Mouse (Mus musculus) liver, embryonic 16.5 days (tissue): ENCODE results near the gene Farsa. TPM values are rescaled to one million over a fixed set of nuclear protein-coding genes. Genes with fewer than 3 reads are reported as not detected.

Experiments
- ATAC-seq: fragments of 200-750 bp; cut with Nextera tagmentation; 2 replicates; pipeline ENCODE4 v1.8.0; 2017; ENCODE audit warnings: low read depth, mild to moderate bottlenecking, moderate number of reproducible peaks, moderate library complexity
- H3K27ac ChIP-seq: fragments of 300-500 bp; sonication (generic); 2 replicates; pipeline ENCODE4 v1.5.1; 2014; ENCODE audit warnings: mild to moderate bottlenecking, low read length
- H3K27me3 ChIP-seq: fragments of 300-500 bp; sonication (generic); 2 replicates; pipeline ENCODE4 v1.6.1; 2014; ENCODE audit warnings: low read depth, low read length, mixed read lengths; ENCODE audit not compliant: control insufficient read depth, insufficient read depth
- H3K36me3 ChIP-seq: fragments of 300-500 bp; sonication (generic); 2 replicates; pipeline ENCODE4 v1.6.1; 2014; ENCODE audit warnings: mild to moderate bottlenecking; ENCODE audit not compliant: control insufficient read depth, insufficient read depth
- H3K4me1 ChIP-seq: fragments of 300-500 bp; sonication (generic); 2 replicates; pipeline ENCODE4 v1.6.1; 2014; ENCODE audit warnings: low read depth, low read length, mixed read lengths; ENCODE audit not compliant: control insufficient read depth
- H3K4me2 ChIP-seq: fragments of 300-500 bp; sonication (generic); 2 replicates; pipeline ENCODE4 v1.6.1; 2014; ENCODE audit warnings: low read depth, low read length, mixed read lengths
- H3K4me3 ChIP-seq: fragments of 300-500 bp; sonication (generic); 2 replicates; pipeline ENCODE4 v1.5.1; 2014; ENCODE audit warnings: low read depth, mild to moderate bottlenecking, low read length
- H3K9ac ChIP-seq: fragments of 300-500 bp; sonication (generic); 2 replicates; pipeline ENCODE4 v1.6.1; 2014; ENCODE audit warnings: low read depth, low read length
- H3K9me3 ChIP-seq: fragments of 300-500 bp; sonication (generic); replicated peaks from 2 replicates; pipeline ENCODE4 v1.6.1; 2016; ENCODE audit warnings: low read length; ENCODE audit not compliant: control insufficient read depth
- WGBS: fragments of 180-500 bp; shearing (Covaris S2); extraction: QIAGEN DNeasy Blood & Tissue Kit; methylation state at CpG from one replicate; pipeline ENCODE4 v1.1.7; 2014; ENCODE audit not compliant: insufficient replicate concordance; 5-methylcytosine and 5-hydroxymethylcytosine counted together
- polyA plus RNA-seq: library from polyadenylated mRNA; unstranded; fragments of >200 nt; fragmentation: Nextera tagmentation; extraction: Ambion mirVana; gene quantifications from 2 replicates; pipeline ENCODE4 v1.2.1, GENCODE M21; 2015

Gene Farsa
- polyA plus RNA-seq: 52.7 and 53.1 TPM in 2 replicates

GRCm38 (mm10) chr8:84856864-84857441 lies at the start of gene Farsa:
TSS of gene Farsa (plus strand) at chr8:84856989.
- under 1% methylated on average over 39 of the region's 39 CpGs for WGBS
- ATAC-seq: peak; percentile 95

GRCm38 (mm10) chr8:84809109-84809940 lies 47.5 kb upstream of the Farsa start:
- H3K9me3 ChIP-seq: peaks cover 4% of the 10 kb centered on the region; the same call in 1 of the 2 replicates
- 65% methylated on average over 12 of the region's 12 CpGs for WGBS
- no peak for ATAC-seq
- H3K4me2 ChIP-seq: no peak overlapping the region
- H3K27me3 ChIP-seq: peaks cover 30% of the 10 kb centered on the region
- no peaks in the 10 kb centered on the region for H3K36me3 ChIP-seq
- no peak overlapping the region for H3K4me3 ChIP-seq
- peaks cover 11% of the 10 kb centered on the region for H3K4me1 ChIP-seq
- no peak overlapping the region for H3K27ac ChIP-seq
- no peak overlapping the region for H3K9ac ChIP-seq

More at GRCm38 (mm10) chr8:84856864-84857441, at the start of gene Farsa:
- Histone ChIP-seq H3K27ac (peak within 1 kb of the TSS; percentile 90), H3K27me3 (no peaks in the 10 kb centered on the region), H3K4me1 (peaks cover 23% of the 10 kb centered on the region), H3K36me3 (peaks cover 20% of the 10 kb centered on the region), H3K4me2 (peak within 1 kb of the TSS; percentile 87), H3K9me3 (no peaks in the 10 kb centered on the region), H3K4me3 (peak within 1 kb of the TSS; percentile 97), H3K9ac (peak within 1 kb of the TSS; percentile 94)

GRCm38 (mm10) chr8:84809941-84810280 lies 46.9 kb upstream of the Farsa start:
- Histone ChIP-seq H3K4me2 (no peak overlapping the region), H3K27me3 (peaks cover 33% of the 10 kb centered on the region), H3K27ac (no peak overlapping the region), H3K36me3 (no peaks in the 10 kb centered on the region), H3K4me3 (no peak overlapping the region), H3K4me1 (peaks cover 12% of the 10 kb centered on the region), H3K9me3 (peaks cover 4% of the 10 kb centered on the region; the same call in 1 of the 2 replicates), H3K9ac (no peak overlapping the region)
- ATAC-seq: no peak
- WGBS: 75% methylated on average over 5 of the region's 5 CpGs

GRCm38 (mm10) chr8:84810896-84811295 lies 45.9 kb upstream of the Farsa start:
- WGBS: 1% methylated on average over 32 of the region's 32 CpGs
- Histone ChIP-seq H3K27ac (no peak overlapping the region), H3K4me3 (peak overlapping the region; percentile 51), H3K4me1 (peaks cover 20% of the 10 kb centered on the region), H3K4me2 (peak overlapping the region; percentile 79), H3K9ac (peak overlapping the region; percentile 33; the same call in 1 of the 2 replicates), H3K9me3 (peaks cover 2% of the 10 kb centered on the region; the same call in 1 of the 2 replicates), H3K27me3 (peaks cover 25% of the 10 kb centered on the region), H3K36me3 (no peaks in the 10 kb centered on the region)
- peak; percentile 72 for ATAC-seq

GRCm38 (mm10) chr8:84811303-84811702 lies 45.5 kb upstream of the Farsa start:
- H3K9ac ChIP-seq: peak overlapping the region; percentile 33; the same call in 1 of the 2 replicates
- H3K9me3 ChIP-seq: no peaks in the 10 kb centered on the region
- H3K4me2 ChIP-seq: peak overlapping the region; percentile 79
- peaks cover 25% of the 10 kb centered on the region for H3K27me3 ChIP-seq
- 33% methylated on average over 10 of the region's 10 CpGs for WGBS
- H3K4me1 ChIP-seq: peaks cover 20% of the 10 kb centered on the region
- no peak for ATAC-seq
- H3K4me3 ChIP-seq: peak overlapping the region; percentile 51
- H3K36me3 ChIP-seq: no peaks in the 10 kb centered on the region
- no peak overlapping the region for H3K27ac ChIP-seq

- ATAC-seq: no peak
These were observed 43.7 kb upstream of the Farsa start for GRCm38 (mm10) chr8:84813059-84813458.

GRCm38 (mm10) chr8:84813830-84814229 lies 43.0 kb upstream of the Farsa start:
- H3K27ac ChIP-seq: no peak overlapping the region
- H3K27me3 ChIP-seq: peaks cover 25% of the 10 kb centered on the region
- H3K4me2 ChIP-seq: no peak overlapping the region
- no peak for ATAC-seq
- no peaks in the 10 kb centered on the region for H3K9me3 ChIP-seq
- no peak overlapping the region for H3K9ac ChIP-seq
- 46% methylated on average over 3 of the region's 3 CpGs for WGBS
- H3K4me3 ChIP-seq: no peak overlapping the region
- peaks cover 20% of the 10 kb centered on the region for H3K4me1 ChIP-seq
- no peaks in the 10 kb centered on the region for H3K36me3 ChIP-seq

More at GRCm38 (mm10) chr8:84813059-84813458, 43.7 kb upstream of the Farsa start:
- Histone ChIP-seq H3K9ac (no peak overlapping the region), H3K36me3 (no peaks in the 10 kb centered on the region), H3K27me3 (peaks cover 25% of the 10 kb centered on the region), H3K27ac (no peak overlapping the region), H3K4me1 (peaks cover 20% of the 10 kb centered on the region), H3K4me3 (no peak overlapping the region), H3K9me3 (no peaks in the 10 kb centered on the region), H3K4me2 (no peak overlapping the region)
- WGBS: 4% methylated on average over 5 of the region's 5 CpGs

GRCm38 (mm10) chr8:84814240-84814554 lies 42.6 kb upstream of the Farsa start:
- WGBS: 90% methylated on average over 11 of the region's 11 CpGs
- ATAC-seq: no peak
- Histone ChIP-seq H3K27ac (no peak overlapping the region), H3K27me3 (peaks cover 25% of the 10 kb centered on the region), H3K36me3 (no peaks in the 10 kb centered on the region), H3K4me2 (no peak overlapping the region), H3K4me3 (no peak overlapping the region), H3K4me1 (peaks cover 20% of the 10 kb centered on the region), H3K9me3 (no peaks in the 10 kb centered on the region), H3K9ac (no peak overlapping the region)
